10 mouse cellular contexts compared by ENCODE assay signal in genomic region chr4:140625651-140626525, GRCm38 (mm10). TPM values are rescaled to one million over a fixed set of nuclear protein-coding genes. Genes with fewer than 3 reads are reported as not detected.
DNase-seq lines count a peak whose midpoint lies in the region; ATAC-seq and TF ChIP-seq lines count a peak whose summit lies in the region.
"Had no signal": no experiment of that assay in that cellular context is flagged by ENCODE, and none has a peak within 500 bp of the region (broad histone marks: within the 10 kb centered on the region; RNA-seq: fewer than 3 reads in every experiment).

No protein-coding gene starts in this region.

- no peak for ATAC-seq in heart, embryonic 15.5 days (replicated peaks; ENCODE audit: insufficient number of reproducible peaks, insufficient read depth, low FRiP score, low read depth)
- ATAC-seq in neural tube, embryonic 12.5 days (ENCODE audit: low FRiP score, low read depth) = no peak
- ATAC-seq in neural tube, embryonic 15.5 days (ENCODE audit: low FRiP score) = no peak
- no peak for ATAC-seq in hindbrain, postnatal 0 days
- ATAC-seq in neural tube, embryonic 13.5 days (ENCODE audit: low read depth) = no peak

- H3K4me1 ChIP-seq in heart, embryonic 15.5 days (replicated peaks) = peaks cover 54% of the 10 kb centered on the region
- H3K4me1 ChIP-seq in neural tube, embryonic 12.5 days = peaks cover 72% of the 10 kb centered on the region
- H3K4me1 ChIP-seq in neural tube, embryonic 15.5 days = peaks cover 63% of the 10 kb centered on the region
- peaks cover 48% of the 10 kb centered on the region for H3K4me1 ChIP-seq in hindbrain, postnatal 0 days (ENCODE audit: insufficient read depth, low read length)
- H3K4me1 ChIP-seq in neural tube, embryonic 13.5 days (replicated peaks) = peaks cover 80% of the 10 kb centered on the region

- H3K4me2 ChIP-seq in heart, embryonic 15.5 days = no peak overlapping the region
- peak overlapping the region; percentile 49; the same call in 1 of the 2 replicates for H3K4me2 ChIP-seq in neural tube, embryonic 12.5 days (replicated peaks)
- no peak overlapping the region for H3K4me2 ChIP-seq in neural tube, embryonic 15.5 days
- no peak overlapping the region for H3K4me2 ChIP-seq in hindbrain, postnatal 0 days (ENCODE audit: low read depth, low read length)
- H3K4me2 ChIP-seq in neural tube, embryonic 13.5 days = no peak overlapping the region

- no peaks in the 10 kb centered on the region for H3K9me3 ChIP-seq in heart, embryonic 15.5 days (replicated peaks)
- H3K9me3 ChIP-seq in neural tube, embryonic 12.5 days = no peaks in the 10 kb centered on the region
- H3K9me3 ChIP-seq in neural tube, embryonic 15.5 days (replicated peaks) = no peaks in the 10 kb centered on the region
- no peaks in the 10 kb centered on the region for H3K9me3 ChIP-seq in hindbrain, postnatal 0 days (ENCODE audit: low read length)
- H3K9me3 ChIP-seq in neural tube, embryonic 13.5 days = no peaks in the 10 kb centered on the region
- H3K9me3 ChIP-seq: embryonic facial prominence, embryonic 15.5 days had no signal

- WGBS in heart, embryonic 15.5 days = 74% methylated on average over 12 of the region's 12 CpGs
- WGBS in neural tube, embryonic 12.5 days = 71% methylated on average over 12 of the region's 12 CpGs
- WGBS in neural tube, embryonic 15.5 days = 76% methylated on average over 12 of the region's 12 CpGs
- WGBS in hindbrain, postnatal 0 days = 62% methylated on average over 12 of the region's 12 CpGs
- 75% methylated on average over 12 of the region's 12 CpGs for WGBS in neural tube, embryonic 13.5 days

- no peak overlapping the region for H3K9ac ChIP-seq in heart, embryonic 15.5 days
- no peak overlapping the region for H3K9ac ChIP-seq in neural tube, embryonic 12.5 days
- H3K9ac ChIP-seq in neural tube, embryonic 15.5 days (replicated peaks) = no peak overlapping the region
- H3K9ac ChIP-seq in hindbrain, postnatal 0 days (replicated peaks; ENCODE audit: low read length) = no peak overlapping the region
- H3K9ac ChIP-seq in neural tube, embryonic 13.5 days = no peak overlapping the region
- H3K9ac ChIP-seq: embryonic facial prominence, embryonic 15.5 days had no signal

- TF ChIP-seq CTCF in hindbrain, postnatal 0 days (IDR thresholded peaks at IDR 0.05; ENCODE audit: low read depth) = no peak

- H3K27me3 ChIP-seq in heart, embryonic 15.5 days = no peaks in the 10 kb centered on the region
- no peaks in the 10 kb centered on the region for H3K27me3 ChIP-seq in neural tube, embryonic 12.5 days (replicated peaks)
- H3K27me3 ChIP-seq in neural tube, embryonic 15.5 days (replicated peaks) = no peaks in the 10 kb centered on the region
- no peaks in the 10 kb centered on the region for H3K27me3 ChIP-seq in hindbrain, postnatal 0 days (ENCODE audit: insufficient read depth, low read length)
- no peaks in the 10 kb centered on the region for H3K27me3 ChIP-seq in neural tube, embryonic 13.5 days
- H3K27me3 ChIP-seq: embryonic facial prominence, embryonic 15.5 days had no signal

- DNase-seq in heart, adult 8-10 months (ENCODE audit: low spot score) = no peak
- DNase-seq in hindbrain, postnatal 0 days (ENCODE audit: low spot score) = no peak
- no peak for DNase-seq in cerebellum, adult 9-10 months
- no peak for DNase-seq in right cerebral cortex, adult 18-20 months
- DNase-seq: thymus, postnatal 4 days had no signal

- no peaks in the 10 kb centered on the region for H3K36me3 ChIP-seq in heart, embryonic 15.5 days
- peaks cover 17% of the 10 kb centered on the region for H3K36me3 ChIP-seq in neural tube, embryonic 12.5 days
- peaks cover 3% of the 10 kb centered on the region; the same call in 1 of the 2 replicates for H3K36me3 ChIP-seq in neural tube, embryonic 15.5 days
- peaks cover 4% of the 10 kb centered on the region for H3K36me3 ChIP-seq in hindbrain, postnatal 0 days (ENCODE audit: insufficient read depth, low read length)
- 0 out of 2 replicates have a peak, but pooled peaks cover 13% of the 10 kb centered on the region for H3K36me3 ChIP-seq in neural tube, embryonic 13.5 days
- H3K36me3 ChIP-seq: embryonic facial prominence, embryonic 15.5 days had no signal

- peak overlapping the region; percentile 87; the same call in 1 of the 2 replicates for H3K27ac ChIP-seq in heart, embryonic 15.5 days
- peak overlapping the region; percentile 95 for H3K27ac ChIP-seq in neural tube, embryonic 12.5 days
- H3K27ac ChIP-seq in neural tube, embryonic 15.5 days (replicated peaks) = no peak overlapping the region; the same call in none of the 2 replicates
- peak overlapping the region; percentile 82; the same call in 1 of the 2 replicates for H3K27ac ChIP-seq in hindbrain, postnatal 0 days
- H3K27ac ChIP-seq in neural tube, embryonic 13.5 days (replicated peaks) = peak overlapping the region; percentile 93

- H3K4me3 ChIP-seq in heart, embryonic 15.5 days = no peak overlapping the region
- H3K4me3 ChIP-seq in neural tube, embryonic 12.5 days = no peak overlapping the region
- H3K4me3 ChIP-seq in neural tube, embryonic 15.5 days (replicated peaks) = no peak overlapping the region
- no peak overlapping the region for H3K4me3 ChIP-seq in hindbrain, postnatal 0 days (ENCODE audit: low read length)
- no peak overlapping the region for H3K4me3 ChIP-seq in neural tube, embryonic 13.5 days
- H3K4me3 ChIP-seq: embryonic facial prominence, embryonic 15.5 days had no signal

RNA-seq across cellular contexts. Expression of gene Arhgef10l, which starts 39.9 kb away (rescaled TPM):
- 15.3 and 21.8 TPM in 2 replicates for polyA plus RNA-seq in heart, embryonic 15.5 days (2015; fragmentation: Nextera tagmentation; extraction: Ambion mirVana)
- 10 to 100 TPM; 59.6 to 80.5 (median 71.9) TPM for total RNA-seq in heart, adult 8-10 months (2022)
- polyA plus RNA-seq in neural tube, embryonic 12.5 days (2016; fragmentation: Nextera tagmentation; extraction: Ambion mirVana) = 35.8 and 38.8 TPM in 2 replicates
- 23.6 and 26.4 TPM in 2 replicates for polyA plus RNA-seq in neural tube, embryonic 15.5 days (2015; fragmentation: Nextera tagmentation; extraction: Ambion mirVana)
- total RNA-seq in hindbrain, postnatal 0 days (2014; rRNA removed) = 79.2 and 79.4 TPM in 2 replicates
- polyA plus RNA-seq in hindbrain, postnatal 0 days (2015; fragmentation: Nextera tagmentation; extraction: Ambion mirVana) = 22.5 and 22.6 TPM in 2 replicates
- 28.6 and 28.8 TPM in 2 replicates for polyA plus RNA-seq in neural tube, embryonic 13.5 days (2015; fragmentation: Nextera tagmentation; extraction: Ambion mirVana)
